Mouse (Mus musculus) CH12.LX (cell line): ENCODE results near the gene Me3. TPM values are rescaled to one million over a fixed set of nuclear protein-coding genes. Genes with fewer than 3 reads are reported as not detected.

Experiments used
- DNase-seq: peaks from one replicate; pipeline ENCODE4 v3.0.0-alpha.2; 2013; ENCODE audit errors: extremely low read depth
- H3K27ac ChIP-seq: 2 replicates; pipeline ENCODE4 v1.5.1; 2012; ENCODE audit warnings: low read depth, mild to moderate bottlenecking, control low read depth, moderate library complexity; ENCODE audit not compliant: insufficient read depth
- H3K27me3 ChIP-seq: replicated peaks from 2 replicates; pipeline ENCODE3; 2012; ENCODE audit warnings: inconsistent platforms
- H3K36me3 ChIP-seq, 2 experiments: replicated peaks in 1 of 2; 2 replicates each; pipeline versions ENCODE3 to v1.6.1; 2012; ENCODE audit warnings: inconsistent platforms in 1 of 2, low read length in 1 of 2, mild to moderate bottlenecking in 1 of 2, mixed read lengths in 1 of 2, moderate library complexity in 1 of 2; ENCODE audit not compliant: control insufficient read depth in 1 of 2, insufficient read depth in 1 of 2
- H3K4me1 ChIP-seq, 2 experiments: 2 replicates each; pipeline ENCODE4 v1.6.1; 2012; ENCODE audit warnings: inconsistent platforms in 1 of 2, moderate library complexity in 1 of 2; ENCODE audit not compliant: insufficient read depth in 2 of 2, control insufficient read depth in 1 of 2
- H3K4me2 ChIP-seq: 2 replicates; pipeline ENCODE4 v1.6.1; 2012; ENCODE audit warnings: low read depth, mild to moderate bottlenecking, control low read depth; ENCODE audit not compliant: poor library complexity, insufficient read depth, severe bottlenecking
- H3K4me3 ChIP-seq, 3 experiments: fragments of 150-350 bp in 1 of 3; sonication (generic) in 1 of 3; replicated peaks in 1 of 3; 2 replicates each; pipeline versions ENCODE3 to v1.5.1; 2011 to 2012; ENCODE audit warnings: low read depth in 2 of 3, low read length in 2 of 3, mild to moderate bottlenecking in 2 of 3, moderate library complexity in 2 of 3, control low read depth in 1 of 3, improper control_type of control experiment in 1 of 3, inconsistent platforms in 1 of 3, mixed read lengths in 1 of 3; ENCODE audit not compliant: poor library complexity in 1 of 3
- H3K79me2 ChIP-seq: replicated peaks from 2 replicates; pipeline ENCODE4 v1.6.1; 2012; ENCODE audit warnings: mild to moderate bottlenecking, moderate library complexity; ENCODE audit not compliant: control insufficient read depth, poor library complexity, insufficient read depth, severe bottlenecking; ENCODE audit errors: extremely low read depth
- H3K9ac ChIP-seq: 2 replicates; pipeline ENCODE4 v1.6.1; 2012; ENCODE audit warnings: low read depth, mild to moderate bottlenecking, control low read depth, moderate library complexity; ENCODE audit not compliant: insufficient read depth
- H3K9me3 ChIP-seq: replicated peaks from 2 replicates; pipeline ENCODE3; 2012; ENCODE audit warnings: low read length, inconsistent platforms, mixed read lengths
- BHLHE40 ChIP-seq: IDR thresholded peaks from 2 replicates; pipeline ENCODE4 v1.6.1; 2011; ENCODE audit warnings: mild to moderate bottlenecking, low read depth, low read length, improper control_type of control experiment
- CHD1 ChIP-seq: IDR thresholded peaks from 2 replicates; pipeline ENCODE4 v1.6.1; 2012; ENCODE audit warnings: low read depth, low read length, improper control_type of control experiment, inconsistent platforms
- CTCF ChIP-seq, 2 experiments: IDR thresholded peaks in 1 of 2; conservative IDR thresholded peaks in 1 of 2; 2 replicates each; pipeline ENCODE4 v1.5.1; 2011 to 2012; ENCODE audit warnings: low read depth in 2 of 2, low read length in 2 of 2, improper control_type of control experiment in 1 of 2, inconsistent platforms in 1 of 2, mild to moderate bottlenecking in 1 of 2, moderate library complexity in 1 of 2
- ELF1 ChIP-seq: IDR thresholded peaks from 2 replicates; pipeline ENCODE4 v1.6.1; 2014; ENCODE audit warnings: low read depth, mild to moderate bottlenecking, inconsistent platforms, low read length, improper control_type of control experiment
- EP300 ChIP-seq: IDR thresholded peaks from 2 replicates; pipeline ENCODE4 v1.6.1; 2011; ENCODE audit warnings: low read length, improper control_type of control experiment
- ETS1 ChIP-seq: conservative IDR thresholded peaks from 2 replicates; pipeline ENCODE4 v1.6.1; 2012; ENCODE audit warnings: low read depth, mild to moderate bottlenecking, inconsistent platforms, low read length, improper control_type of control experiment, moderate library complexity
- GABPA ChIP-seq: IDR thresholded peaks from 2 replicates; pipeline ENCODE4 v1.6.1; 2012; ENCODE audit warnings: low read depth, low read length, improper control_type of control experiment, inconsistent platforms; ENCODE audit not compliant: insufficient replicate concordance
- IRF4 ChIP-seq: IDR thresholded peaks from 2 replicates; pipeline ENCODE4 v1.6.1; 2014; ENCODE audit warnings: low read depth, mild to moderate bottlenecking, inconsistent platforms, low read length, improper control_type of control experiment
- JUN ChIP-seq: IDR thresholded peaks from 2 replicates; pipeline ENCODE4 v1.6.1; 2011; ENCODE audit warnings: low read depth, mild to moderate bottlenecking, low read length, improper control_type of control experiment, moderate library complexity; ENCODE audit not compliant: insufficient read depth
- JUND ChIP-seq: conservative IDR thresholded peaks from 2 replicates; pipeline ENCODE4 v1.6.1; 2011; ENCODE audit warnings: low read depth, low read length, improper control_type of control experiment
- MAFK ChIP-seq: IDR thresholded peaks from 2 replicates; pipeline ENCODE4 v1.6.1; 2011; ENCODE audit warnings: low read length, improper control_type of control experiment; ENCODE audit not compliant: insufficient replicate concordance
- MXI1 ChIP-seq: IDR thresholded peaks from 2 replicates; pipeline ENCODE4 v1.6.1; 2011; ENCODE audit warnings: mild to moderate bottlenecking, low read depth, low read length, improper control_type of control experiment
- MYC ChIP-seq: IDR thresholded peaks from 2 replicates; pipeline ENCODE4 v1.6.1; 2011; ENCODE audit warnings: low read depth, mild to moderate bottlenecking, improper control_type of control experiment, low read length
- NELFE ChIP-seq: IDR thresholded peaks from 2 replicates; pipeline ENCODE4 v1.6.1; 2011; ENCODE audit warnings: low read depth, low read length, improper control_type of control experiment
- POLR2AphosphoS2 ChIP-seq: IDR thresholded peaks from 2 replicates; pipeline ENCODE4 v1.6.1; 2011; ENCODE audit warnings: low read depth, low read length, improper control_type of control experiment
- RAD21 ChIP-seq: IDR thresholded peaks from 2 replicates; pipeline ENCODE4 v1.6.1; 2011; ENCODE audit warnings: low read depth, mild to moderate bottlenecking, low read length, improper control_type of control experiment, moderate library complexity
- SMC3 ChIP-seq: IDR thresholded peaks from 2 replicates; pipeline ENCODE4 v1.6.1; 2011; ENCODE audit warnings: low read depth, low read length, improper control_type of control experiment
- TCF12 ChIP-seq: IDR thresholded peaks from 2 replicates; pipeline ENCODE4 v1.6.1; 2014; ENCODE audit warnings: low read depth, mild to moderate bottlenecking, inconsistent platforms, low read length, improper control_type of control experiment
- ZC3H11A ChIP-seq: IDR thresholded peaks from 2 replicates; pipeline ENCODE4 v1.6.1; 2012; ENCODE audit warnings: low read depth, mild to moderate bottlenecking, inconsistent platforms, low read length, improper control_type of control experiment
- dilution Hi-C: fragments of 300-500 bp; cut with MboI; formaldehyde crosslinking; loops from 2 replicates; pipeline ENCODE4 v1.14.3; 2020; ENCODE audit warnings: low sequenced_read_pairs; ENCODE audit not compliant: extremely low pct_unique_long_range_greater_than_20kb, extremely low pct_ligation_motif_present
- in situ Hi-C: fragments of 300-500 bp; cut with MboI; formaldehyde crosslinking; loops from 3 replicates; pipeline ENCODE4 v1.14.3; 2019; ENCODE audit warnings: low sequenced_read_pairs, low pct_ligation_motif_present, low pct_unique_long_range_greater_than_20kb, mixed read lengths
- polyA plus RNA-seq: library from polyadenylated mRNA; unstranded; fragments of >175 nt; gene quantifications from 2 replicates; pipeline ENCODE4 v1.2.1, GENCODE M21; 2012; ENCODE audit warnings: low read depth; ENCODE audit not compliant: insufficient read length
- total RNA-seq, 2 experiments: library from RNA; depleted of rRNA; stranded (reverse); fragments of 300-350 nt in 1 of 2; fragments of >200 nt in 1 of 2; gene quantifications; 2 replicates each; pipeline ENCODE4 v1.2.3; 2012 to 2014

Me3 gene
- total and polyA plus RNA-seq, 3 experiments: not detected

- in situ Hi-C loops: loop anchor here (10.0 to 25.0 kb wide), 2 partner anchors 180 to 327 kb away; no protein-coding TSS in a partner anchor
- Histone ChIP-seq H3K79me2 (no peaks in the 10 kb centered on the region), H3K4me1 (peaks cover 7 to 16% of the 10 kb centered on the region in 2 experiments), H3K36me3 (no peaks in the 10 kb centered on the region), H3K27me3 (no peaks in the 10 kb centered on the region), H3K4me3 (no peak overlapping the region), H3K9me3 (no peaks in the 10 kb centered on the region), H3K27ac (no peak overlapping the region), H3K9ac (no peak overlapping the region), H3K4me2 (peak overlapping the region; percentile 77)
- TF ChIP-seq JUND (peak; percentile 34; the same call in 1 of the 2 replicates), SMC3 (peak; percentile 89), ETS1 (peak; percentile 44; the same call in 1 of the 2 replicates), TCF12 (peak; percentile 24; the same call in 1 of the 2 replicates), CHD1 (no peak), IRF4 (0 out of 2 replicates have a peak, but pooled peaks have one; percentile 8), MYC (no peak), GABPA (no peak), MXI1 (peak; percentile 23; the same call in 1 of the 2 replicates), EP300 (peak; percentile 36; the same call in 1 of the 2 replicates), JUN (no peak), CTCF (conservative IDR thresholded peaks at IDR 0.05 in 1 of 2, IDR thresholded peaks at IDR 0.05 in 1 of 2; ENCODE audit: low read depth in 2 of 2, low read length in 2 of 2) (peak; percentile 70 to 94), RAD21 (peak; percentile 93), MAFK (peak; percentile 30; the same call in 1 of the 2 replicates), ZC3H11A (peak; percentile 51; the same call in 1 of the 2 replicates), NELFE (peak; percentile 16; the same call in 1 of the 2 replicates), BHLHE40 (peak; percentile 57), ELF1 (peak; percentile 15; the same call in 1 of the 2 replicates)
- peak; percentile 90 for DNase-seq
- dilution Hi-C loops: no loop called here
These were observed 209.6 kb downstream of the Me3 start for GRCm38 (mm10) chr7:89841670-89842403.

GRCm38 (mm10) chr7:89842404-89842715, 210.2 kb downstream of the Me3 start:
- in situ Hi-C loops: loop anchor here (10.0 to 25.0 kb wide), 2 partner anchors 180 to 328 kb away; no protein-coding TSS in a partner anchor
- Histone ChIP-seq H3K9me3 (no peaks in the 10 kb centered on the region), H3K4me1 (peaks cover 7 to 16% of the 10 kb centered on the region in 2 experiments), H3K27ac (no peak overlapping the region), H3K27me3 (no peaks in the 10 kb centered on the region), H3K9ac (no peak overlapping the region), H3K79me2 (no peaks in the 10 kb centered on the region), H3K36me3 (no peaks in the 10 kb centered on the region), H3K4me3 (no peak overlapping the region), H3K4me2 (peak overlapping the region; percentile 77)
- DNase-seq: no peak
- dilution Hi-C loops: no loop called here
- TF ChIP-seq EP300 (0 out of 2 replicates have a peak, but pooled peaks have one; percentile 3), POLR2AphosphoS2 (no peak), IRF4 (no peak)
